Mouse (Mus musculus): ENCODE measurements around the gene Calm3. TPM values are rescaled to one million over a fixed set of nuclear protein-coding genes. Genes with fewer than 3 reads are reported as not detected.

Calm3 gene
- polyA plus RNA-seq, 1 experiment from 2014 or later: 197 TPM

DNA sequence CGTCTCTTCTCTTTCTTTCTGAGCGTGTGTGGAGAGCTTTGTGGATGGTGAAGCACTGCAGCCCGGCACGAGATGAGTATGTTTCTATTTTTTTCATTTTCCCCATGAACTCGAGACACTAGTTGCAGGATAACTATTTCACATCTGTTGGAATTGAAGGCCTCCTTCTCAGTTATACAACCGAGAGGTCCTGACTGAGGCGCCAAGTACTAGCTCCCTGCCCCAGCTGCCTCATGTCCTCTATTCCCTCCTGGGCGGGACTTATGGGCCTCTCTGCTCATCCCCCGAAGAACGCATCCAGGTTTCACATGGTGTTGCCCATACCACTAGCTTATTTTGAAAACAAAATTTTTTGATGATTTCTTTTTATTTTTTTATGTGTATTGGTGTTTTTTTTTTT lies 28.4 kb downstream of the Calm3 start:
- Histone ChIP-seq H3K4me3 (ENCODE audit: inconsistent target) (no peak overlapping the region), H3K36me3 (ENCODE audit: inconsistent target) (no peaks in the 10 kb centered on the region), H3K27ac (no peak overlapping the region), H3K79me2 (ENCODE audit: inconsistent target) (no peaks in the 10 kb centered on the region)
- 48% methylated on average over 10 of the region's 10 CpGs for WGBS (ENCODE audit: missing documents)

DNA sequence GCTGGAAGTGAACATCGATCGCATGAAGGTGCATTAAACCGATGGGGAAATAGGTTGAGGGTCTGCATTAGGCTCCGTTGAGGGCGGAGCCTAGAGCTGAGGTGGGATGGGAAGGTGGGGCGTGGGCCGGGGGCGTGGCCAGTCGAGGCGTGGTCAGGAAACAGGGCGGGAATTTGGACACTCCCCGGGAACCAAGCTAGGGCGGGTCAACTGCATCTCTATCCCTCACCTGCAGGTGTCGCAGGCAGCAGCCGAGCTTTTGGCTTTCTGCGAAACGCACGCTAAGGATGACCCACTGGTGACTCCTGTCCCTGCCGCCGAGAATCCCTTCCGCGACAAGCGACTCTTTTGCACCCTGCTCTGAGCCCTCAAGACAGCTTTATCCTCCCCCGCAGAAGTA lies 28.9 kb downstream of the Calm3 start:
- Histone ChIP-seq H3K4me3 (ENCODE audit: inconsistent target) (no peak overlapping the region), H3K36me3 (ENCODE audit: inconsistent target) (no peaks in the 10 kb centered on the region), H3K27ac (no peak overlapping the region), H3K79me2 (ENCODE audit: inconsistent target) (no peaks in the 10 kb centered on the region)
- 3% methylated on average over 23 of the region's 24 CpGs for WGBS (ENCODE audit: missing documents)

DNA sequence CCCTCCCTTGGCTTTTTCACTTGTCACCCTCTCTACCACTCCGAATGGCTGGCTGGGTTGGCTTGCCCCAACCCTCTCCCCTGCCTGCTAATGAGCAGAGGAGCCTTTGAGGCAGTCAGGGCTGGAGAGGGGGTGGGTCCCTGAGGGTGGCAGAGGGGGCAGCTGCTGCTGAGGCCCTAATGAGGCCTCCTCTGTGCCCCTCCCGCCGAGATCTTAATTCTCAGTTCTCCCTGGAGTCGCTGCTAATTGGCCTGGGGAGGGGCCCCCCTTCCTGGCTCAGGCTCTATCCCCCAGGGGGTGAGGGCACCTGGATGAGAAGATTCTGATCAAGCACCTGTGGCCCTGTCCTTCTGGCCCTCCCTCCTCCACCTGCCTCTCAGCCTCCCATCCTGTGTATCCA lies 29.6 kb downstream of the Calm3 start:
- Histone ChIP-seq H3K36me3 (ENCODE audit: inconsistent target) (no peaks in the 10 kb centered on the region), H3K4me3 (ENCODE audit: inconsistent target) (no peak overlapping the region), H3K79me2 (ENCODE audit: inconsistent target) (no peaks in the 10 kb centered on the region), H3K27ac (no peak overlapping the region)
- 53% methylated on average over 4 of the region's 4 CpGs for WGBS (ENCODE audit: missing documents)

DNA sequence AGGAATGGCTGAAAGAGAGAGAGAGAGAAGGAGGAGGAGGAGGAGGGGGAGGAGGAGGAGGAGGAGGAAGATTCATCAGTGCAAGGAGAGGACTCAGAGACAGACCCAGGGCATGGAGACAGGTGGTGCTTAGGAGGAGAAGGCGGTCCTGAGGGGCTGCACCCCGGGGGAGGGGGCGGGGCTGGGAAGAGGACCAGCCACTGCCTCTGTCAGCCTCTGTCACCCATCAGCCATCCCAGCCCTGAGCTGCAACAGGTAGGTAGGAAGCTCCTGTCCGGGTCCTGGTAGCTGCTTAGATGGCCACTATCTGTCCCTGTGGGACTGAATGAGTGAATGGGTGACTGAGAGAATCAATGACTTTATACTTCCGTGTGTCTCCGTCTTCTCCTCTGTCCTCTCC lies 30.3 kb downstream of the Calm3 start:
- Histone ChIP-seq H3K4me3 (ENCODE audit: inconsistent target) (no peak overlapping the region), H3K79me2 (ENCODE audit: inconsistent target) (no peaks in the 10 kb centered on the region), H3K36me3 (ENCODE audit: inconsistent target) (no peaks in the 10 kb centered on the region), H3K27ac (no peak overlapping the region)
- WGBS (ENCODE audit: missing documents): 38% methylated on average over 6 of the region's 6 CpGs

DNA sequence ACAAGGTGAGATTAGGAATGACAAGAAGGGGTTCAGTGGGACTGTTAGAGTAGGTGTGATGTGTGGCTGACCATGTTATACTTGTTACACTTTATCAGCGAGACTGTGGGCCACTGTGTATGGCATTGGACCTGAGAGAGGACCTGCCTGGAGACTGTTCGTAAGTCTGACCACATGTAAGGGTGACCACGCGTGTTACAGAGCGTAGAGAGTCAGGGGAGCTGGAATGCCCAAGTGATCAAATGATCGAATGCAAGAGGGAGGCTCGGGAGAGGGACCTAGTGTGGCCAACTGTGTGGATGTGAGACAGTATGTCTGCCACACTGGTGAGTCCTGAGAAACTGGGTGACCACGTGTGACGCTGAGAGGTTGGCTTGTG lies 31.6 kb downstream of the Calm3 start:
- Histone ChIP-seq H3K36me3 (ENCODE audit: inconsistent target) (no peaks in the 10 kb centered on the region), H3K4me3 (ENCODE audit: inconsistent target) (no peak overlapping the region), H3K79me2 (ENCODE audit: inconsistent target) (no peaks in the 10 kb centered on the region), H3K27ac (no peak overlapping the region)
- 51% methylated on average over 9 of the region's 9 CpGs for WGBS (ENCODE audit: missing documents)

- WGBS (ENCODE audit: missing documents): 1% methylated on average over 30 of the region's 30 CpGs
- H3K27ac ChIP-seq: no peak within 1 kb of the TSS
- peak within 1 kb of the TSS; percentile 15; the same call in 1 of the 2 replicates for H3K4me3 ChIP-seq (ENCODE audit: inconsistent target)
- no peaks in the 10 kb centered on the region for H3K36me3 ChIP-seq (ENCODE audit: inconsistent target)
- H3K79me2 ChIP-seq (ENCODE audit: inconsistent target): no peaks in the 10 kb centered on the region
Measured at GRCm38 (mm10) chr7:16891641-16892351, 32.1 kb downstream of the Calm3 start, which contains the start of gene Gng8. Gng8 (plus strand) TSS chr7:16891786.

GRCm38 (mm10) chr7:16890944-16891343 lies 33.0 kb downstream of the Calm3 start:
- H3K79me2 ChIP-seq (ENCODE audit: inconsistent target): no peaks in the 10 kb centered on the region
- WGBS (ENCODE audit: missing documents): 14% methylated on average over 23 of the region's 23 CpGs
- no peak overlapping the region for H3K4me3 ChIP-seq (ENCODE audit: inconsistent target)
- no peak overlapping the region for H3K27ac ChIP-seq
- H3K36me3 ChIP-seq (ENCODE audit: inconsistent target): no peaks in the 10 kb centered on the region

GRCm38 (mm10) chr7:16890536-16890935 lies 33.4 kb downstream of the Calm3 start:
- H3K79me2 ChIP-seq (ENCODE audit: inconsistent target): no peaks in the 10 kb centered on the region
- H3K27ac ChIP-seq: no peak overlapping the region
- H3K4me3 ChIP-seq (ENCODE audit: inconsistent target): no peak overlapping the region
- WGBS (ENCODE audit: missing documents): 74% methylated on average over 6 of the region's 6 CpGs
- no peaks in the 10 kb centered on the region for H3K36me3 ChIP-seq (ENCODE audit: inconsistent target)

GRCm38 (mm10) chr7:16885905-16886304 lies 38.0 kb downstream of the Calm3 start:
- 65% methylated on average over 42 of the region's 59 CpGs for WGBS (ENCODE audit: missing documents)
- no peak overlapping the region for H3K4me3 ChIP-seq (ENCODE audit: inconsistent target)
- no peak overlapping the region for H3K27ac ChIP-seq
- no peaks in the 10 kb centered on the region for H3K79me2 ChIP-seq (ENCODE audit: inconsistent target)
- H3K36me3 ChIP-seq (ENCODE audit: inconsistent target): no peaks in the 10 kb centered on the region

GRCm38 (mm10) chr7:16885271-16885776 lies 38.6 kb downstream of the Calm3 start:
- Histone ChIP-seq H3K27ac (no peak overlapping the region), H3K79me2 (ENCODE audit: inconsistent target) (no peaks in the 10 kb centered on the region), H3K36me3 (ENCODE audit: inconsistent target) (no peaks in the 10 kb centered on the region), H3K4me3 (ENCODE audit: inconsistent target) (no peak overlapping the region)
- 22% methylated on average over 92 of the region's 95 CpGs for WGBS (ENCODE audit: missing documents)

- Histone ChIP-seq H3K36me3 (ENCODE audit: inconsistent target) (no peaks in the 10 kb centered on the region), H3K4me3 (ENCODE audit: inconsistent target) (no peak overlapping the region), H3K27ac (no peak overlapping the region), H3K79me2 (ENCODE audit: inconsistent target) (no peaks in the 10 kb centered on the region)
- 67% methylated on average over 4 of the region's 4 CpGs for WGBS (ENCODE audit: missing documents)
Measured at GRCm38 (mm10) chr7:16884334-16884733, 39.6 kb downstream of the Calm3 start.

- Histone ChIP-seq H3K27ac (no peak overlapping the region), H3K79me2 (ENCODE audit: inconsistent target) (no peaks in the 10 kb centered on the region), H3K36me3 (ENCODE audit: inconsistent target) (no peaks in the 10 kb centered on the region), H3K4me3 (ENCODE audit: inconsistent target) (no peak overlapping the region)
- 87% methylated on average over 3 of the region's 6 CpGs for WGBS (ENCODE audit: missing documents)
Measured at GRCm38 (mm10) chr7:16883162-16883561, 40.8 kb downstream of the Calm3 start.

DNA sequence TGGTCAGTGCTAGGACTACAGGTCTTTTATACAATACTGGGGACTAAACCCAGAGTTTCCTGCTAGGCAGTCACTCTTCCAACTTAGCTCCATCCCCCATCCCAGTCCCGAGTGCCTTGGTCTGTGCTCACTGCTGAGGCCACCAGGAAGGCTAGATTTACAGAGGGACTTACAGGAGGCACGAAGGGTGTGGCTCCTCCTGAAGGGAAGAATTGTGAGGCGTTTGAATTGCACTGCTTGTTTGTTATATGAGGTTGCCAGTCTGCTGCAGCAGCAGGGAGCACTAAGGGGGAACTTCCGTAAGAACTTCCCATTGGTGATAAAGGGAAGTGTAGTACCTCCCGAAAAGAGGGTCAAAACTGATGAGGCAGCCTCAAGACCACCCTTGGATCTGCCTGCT lies 43.3 kb downstream of the Calm3 start:
- Histone ChIP-seq H3K4me3 (ENCODE audit: inconsistent target) (no peak overlapping the region), H3K79me2 (ENCODE audit: inconsistent target) (no peaks in the 10 kb centered on the region), H3K27ac (no peak overlapping the region), H3K36me3 (ENCODE audit: inconsistent target) (no peaks in the 10 kb centered on the region)
- 18% methylated on average over 5 of the region's 5 CpGs for WGBS (ENCODE audit: missing documents)

DNA sequence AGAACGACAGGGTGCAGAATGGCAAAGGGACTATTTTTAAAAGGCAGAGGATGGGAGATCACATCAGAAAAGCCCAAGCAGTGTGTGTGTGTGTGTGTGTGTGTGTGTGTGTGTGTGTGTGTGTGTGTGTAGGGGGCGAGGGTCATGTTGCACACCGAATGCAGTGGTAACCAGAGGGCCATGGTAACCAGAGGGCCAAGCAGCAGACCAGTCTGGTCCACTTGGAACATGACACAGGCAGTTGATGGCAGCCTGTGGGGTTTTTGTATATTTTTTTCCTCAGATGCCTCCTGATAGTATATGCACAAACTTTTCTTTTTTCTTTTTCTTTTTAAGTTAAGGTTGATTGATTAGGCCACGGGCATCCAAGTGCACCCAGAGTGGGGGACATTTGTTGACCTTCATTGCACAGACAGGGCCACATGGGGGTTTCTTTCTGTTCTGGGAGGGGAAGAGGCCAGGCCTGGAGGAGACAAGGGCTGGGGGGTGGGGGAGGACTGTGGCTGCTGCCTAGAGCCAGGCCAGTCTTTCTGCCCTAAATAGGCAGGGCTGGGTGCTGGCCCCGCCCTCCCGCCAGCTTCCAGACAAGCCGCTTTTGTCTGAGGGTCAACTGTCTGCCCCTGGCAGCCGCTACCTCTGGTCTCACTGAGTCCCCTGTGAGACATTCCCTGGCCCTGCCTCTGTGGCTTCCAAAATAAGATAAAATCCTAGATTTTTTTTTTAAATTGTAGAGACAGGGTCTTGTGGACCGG lies 43.9 kb downstream of the Calm3 start:
- no peaks in the 10 kb centered on the region for H3K79me2 ChIP-seq (ENCODE audit: inconsistent target)
- H3K27ac ChIP-seq: no peak overlapping the region
- no peaks in the 10 kb centered on the region for H3K36me3 ChIP-seq (ENCODE audit: inconsistent target)
- H3K4me3 ChIP-seq (ENCODE audit: inconsistent target): no peak overlapping the region
- WGBS (ENCODE audit: missing documents): 88% methylated on average over 9 of the region's 9 CpGs

DNA sequence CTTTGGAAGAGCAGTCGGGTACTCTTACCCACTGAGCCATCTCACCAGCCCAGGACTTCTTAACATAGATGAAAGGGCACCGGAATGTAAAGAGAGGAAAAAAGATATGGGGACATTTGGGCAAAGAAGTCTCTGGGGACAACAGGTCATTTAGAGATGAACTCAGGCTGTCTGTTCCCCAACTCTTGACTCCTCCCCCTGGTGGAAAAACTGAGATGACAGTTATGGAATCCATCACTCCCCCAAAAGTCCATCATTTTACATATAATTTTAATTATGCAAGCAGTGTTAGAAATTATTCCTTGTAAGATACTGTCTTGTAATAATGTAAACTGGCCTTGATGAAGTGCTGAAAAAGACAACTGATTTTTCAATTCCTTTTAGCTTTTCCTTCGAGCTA lies 46.2 kb downstream of the Calm3 start:
- H3K4me3 ChIP-seq (ENCODE audit: inconsistent target): no peak overlapping the region
- WGBS (ENCODE audit: missing documents): 82% methylated on average over 3 of the region's 3 CpGs
- no peak overlapping the region for H3K27ac ChIP-seq
- no peaks in the 10 kb centered on the region for H3K36me3 ChIP-seq (ENCODE audit: inconsistent target)
- H3K79me2 ChIP-seq (ENCODE audit: inconsistent target): no peaks in the 10 kb centered on the region
